Mouse (Mus musculus) lung, embryonic 16.5 days (tissue): ENCODE measurements at regions not wholly inside any gene's neighbourhood (a gene's known extent, or its start where the extent isn't known, plus 50 kb on each side); places are given as distances from the start of the nearest gene placed in this dataset.
A peak's percentile ranks its signal among the peaks of the same experiment; 100 is the strongest.

Experiments used
- ATAC-seq: fragments of 200-750 bp; cut with Nextera tagmentation; 2 replicates; pipeline ENCODE4 v1.8.0; 2017; ENCODE audit warnings: low read depth, mild to moderate bottlenecking, moderate library complexity
- H3K27ac ChIP-seq: fragments of 300-500 bp; sonication (generic); 2 replicates; pipeline ENCODE4 v1.5.1; 2014; ENCODE audit warnings: mild to moderate bottlenecking, control low read depth, low read length
- H3K27me3 ChIP-seq: fragments of 300-500 bp; sonication (generic); 2 replicates; pipeline ENCODE4 v1.6.1; 2014; ENCODE audit warnings: low read depth, low read length, mixed read lengths; ENCODE audit not compliant: control insufficient read depth, insufficient read depth
- H3K36me3 ChIP-seq: fragments of 300-500 bp; sonication (generic); 2 replicates; pipeline ENCODE4 v1.6.1; 2014; ENCODE audit warnings: low read length; ENCODE audit not compliant: control insufficient read depth, insufficient read depth
- H3K4me1 ChIP-seq: fragments of 300-500 bp; sonication (generic); replicated peaks from 2 replicates; pipeline ENCODE4 v1.6.1; 2014; ENCODE audit warnings: low read length, mixed read lengths; ENCODE audit not compliant: control insufficient read depth, insufficient read depth
- H3K4me2 ChIP-seq: fragments of 300-500 bp; sonication (generic); 2 replicates; pipeline ENCODE4 v1.6.1; 2014; ENCODE audit warnings: low read depth, low read length, control low read depth
- H3K4me3 ChIP-seq: fragments of 300-500 bp; sonication (generic); 2 replicates; pipeline ENCODE4 v1.5.1; 2014; ENCODE audit warnings: mild to moderate bottlenecking, low read length, control low read depth
- H3K9ac ChIP-seq: fragments of 300-500 bp; sonication (generic); 2 replicates; pipeline ENCODE4 v1.6.1; 2014; ENCODE audit warnings: low read length, control low read depth
- H3K9me3 ChIP-seq: fragments of 300-500 bp; sonication (generic); 2 replicates; pipeline ENCODE4 v1.6.1; 2016; ENCODE audit warnings: low read length; ENCODE audit not compliant: control insufficient read depth
- WGBS: fragments of 180-500 bp; shearing (Covaris S2); extraction: QIAGEN DNeasy Blood & Tissue Kit; methylation state at CpG from one replicate; pipeline ENCODE4 v1.1.7; 2014; 5-methylcytosine and 5-hydroxymethylcytosine counted together

DNA sequence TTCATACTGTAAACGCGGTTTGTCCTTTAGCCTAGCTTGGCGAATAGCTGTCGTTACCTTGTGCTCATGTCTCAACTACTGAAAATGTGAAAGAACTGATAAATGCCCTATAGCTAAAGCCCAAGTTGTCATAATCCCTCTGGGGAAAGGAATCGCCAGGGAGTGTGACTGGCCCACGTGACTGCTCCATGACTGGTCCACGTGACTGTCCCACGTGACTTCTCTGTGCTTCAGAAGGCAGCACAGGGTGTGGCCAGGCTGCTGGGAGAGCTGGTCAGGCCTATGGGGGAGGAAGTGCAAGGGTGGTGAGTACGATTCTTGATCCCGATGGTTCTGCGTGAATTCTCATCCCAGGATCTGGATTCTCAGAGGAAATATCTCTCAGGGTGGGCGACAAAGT is 114.4 kb downstream of the Zfp326 start:
- H3K27ac ChIP-seq: no peak overlapping the region
- no peak overlapping the region for H3K4me3 ChIP-seq
- H3K36me3 ChIP-seq: no peaks in the 10 kb centered on the region
- H3K4me1 ChIP-seq: no peaks in the 10 kb centered on the region
- no peak overlapping the region for H3K9ac ChIP-seq
- H3K27me3 ChIP-seq: no peaks in the 10 kb centered on the region
- H3K9me3 ChIP-seq: no peaks in the 10 kb centered on the region
- no peak for ATAC-seq
- WGBS: 78% methylated on average over 12 of the region's 12 CpGs
- H3K4me2 ChIP-seq: no peak overlapping the region

- Histone ChIP-seq H3K4me3 (no peak overlapping the region), H3K36me3 (no peaks in the 10 kb centered on the region), H3K27ac (no peak overlapping the region), H3K9me3 (no peaks in the 10 kb centered on the region), H3K27me3 (no peaks in the 10 kb centered on the region), H3K4me1 (no peaks in the 10 kb centered on the region), H3K4me2 (no peak overlapping the region), H3K9ac (no peak overlapping the region)
- ATAC-seq: no peak
- 26% methylated on average over 7 of the region's 7 CpGs for WGBS
Observed at GRCm38 (mm10) chr5:105986401-105986800, 110.0 kb downstream of the Zfp326 start.

DNA sequence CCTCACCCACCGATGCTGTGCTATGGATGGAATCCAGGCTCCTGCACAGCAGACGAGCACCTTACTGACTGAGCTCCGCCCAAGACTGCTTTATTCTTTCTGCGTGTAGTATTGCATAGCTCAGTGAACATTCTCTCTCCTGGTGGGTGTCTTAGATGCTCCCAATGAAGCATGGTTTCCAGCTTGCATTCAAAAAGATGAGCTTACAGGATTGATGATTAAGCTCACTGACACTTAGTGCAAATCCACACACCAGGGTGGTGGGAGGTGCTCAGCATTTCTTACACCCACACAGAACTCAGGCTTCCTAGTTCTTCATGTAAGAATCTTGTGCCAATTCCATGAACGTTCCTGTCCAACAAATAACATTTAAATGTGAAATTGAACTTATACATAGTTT is 106.8 kb downstream of the Zfp326 start:
- no peak overlapping the region for H3K27ac ChIP-seq
- no peak overlapping the region for H3K4me3 ChIP-seq
- no peaks in the 10 kb centered on the region for H3K36me3 ChIP-seq
- no peaks in the 10 kb centered on the region for H3K9me3 ChIP-seq
- no peaks in the 10 kb centered on the region for H3K4me1 ChIP-seq
- H3K9ac ChIP-seq: no peak overlapping the region
- 71% methylated on average over 5 of the region's 5 CpGs for WGBS
- no peaks in the 10 kb centered on the region for H3K27me3 ChIP-seq
- no peak for ATAC-seq
- H3K4me2 ChIP-seq: no peak overlapping the region

- Histone ChIP-seq H3K36me3 (no peaks in the 10 kb centered on the region), H3K4me3 (no peak overlapping the region), H3K4me1 (peaks cover 7% of the 10 kb centered on the region; the same call in 1 of the 2 replicates), H3K4me2 (no peak overlapping the region), H3K27me3 (no peaks in the 10 kb centered on the region), H3K27ac (no peak overlapping the region), H3K9ac (no peak overlapping the region), H3K9me3 (no peaks in the 10 kb centered on the region)
- 51% methylated on average over 5 of the region's 5 CpGs for WGBS
- ATAC-seq: no peak
Observed at GRCm38 (mm10) chr5:105976746-105977145, 100.4 kb downstream of the Zfp326 start.

DNA sequence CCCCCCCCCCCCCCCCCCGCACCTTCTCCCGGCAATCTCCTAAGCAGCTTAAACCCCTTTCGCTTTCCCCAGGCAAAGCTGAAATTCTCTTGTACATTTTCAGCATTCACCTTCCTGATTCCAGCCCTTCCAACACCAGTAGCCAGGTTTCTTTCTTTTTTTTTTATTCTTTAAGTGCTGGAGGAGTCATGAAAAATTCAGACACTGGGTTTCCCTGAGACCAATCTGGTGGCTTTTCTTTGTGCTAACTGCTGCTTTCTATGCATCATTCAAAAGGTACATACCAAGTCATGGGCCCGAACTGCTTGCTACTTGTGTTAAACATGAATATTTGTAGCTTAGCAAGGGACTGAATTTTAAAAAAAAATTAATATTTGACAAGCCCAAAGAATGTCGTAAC is 99.7 kb downstream of the Zfp326 start:
- peak overlapping the region; percentile 33 for H3K4me2 ChIP-seq
- 45% methylated on average over 5 of the region's 5 CpGs for WGBS
- no peaks in the 10 kb centered on the region for H3K9me3 ChIP-seq
- no peak for ATAC-seq
- H3K27ac ChIP-seq: peak overlapping the region; percentile 48
- no peak overlapping the region for H3K9ac ChIP-seq
- H3K27me3 ChIP-seq: no peaks in the 10 kb centered on the region
- H3K36me3 ChIP-seq: no peaks in the 10 kb centered on the region
- peaks cover 7% of the 10 kb centered on the region; the same call in 1 of the 2 replicates for H3K4me1 ChIP-seq
- H3K4me3 ChIP-seq: peak overlapping the region; percentile 6

- Histone ChIP-seq H3K36me3 (no peaks in the 10 kb centered on the region), H3K27ac (peak overlapping the region; percentile 48; the same call in 1 of the 2 replicates), H3K4me2 (peak overlapping the region; percentile 33), H3K4me3 (peak overlapping the region; percentile 6), H3K27me3 (no peaks in the 10 kb centered on the region), H3K9me3 (no peaks in the 10 kb centered on the region), H3K9ac (no peak overlapping the region), H3K4me1 (peaks cover 7% of the 10 kb centered on the region; the same call in 1 of the 2 replicates)
- peak; percentile 56 for ATAC-seq
- WGBS: 32% methylated on average over 21 of the region's 21 CpGs
Observed at GRCm38 (mm10) chr5:105975275-105976011, 99.1 kb downstream of the Zfp326 start.

- no peak for ATAC-seq
- Histone ChIP-seq H3K36me3 (no peaks in the 10 kb centered on the region), H3K27ac (0 out of 2 replicates have a peak overlapping the region, but pooled peaks have one; percentile 1)
Observed at GRCm38 (mm10) chr5:105974576-105975177, 98.3 kb downstream of the Zfp326 start.

More at GRCm38 (mm10) chr5:105974576-105975177, 98.3 kb downstream of the Zfp326 start:
- no peak overlapping the region for H3K4me2 ChIP-seq
- H3K9ac ChIP-seq: no peak overlapping the region
- H3K9me3 ChIP-seq: no peaks in the 10 kb centered on the region
- H3K4me3 ChIP-seq: no peak overlapping the region
- peaks cover 7% of the 10 kb centered on the region; the same call in 1 of the 2 replicates for H3K4me1 ChIP-seq
- 55% methylated on average over 18 of the region's 18 CpGs for WGBS
- H3K27me3 ChIP-seq: no peaks in the 10 kb centered on the region
